Mouse (Mus musculus): ENCODE data around the gene Skp2. TPM values are rescaled to one million over a fixed set of nuclear protein-coding genes. Genes with fewer than 3 reads are reported as not detected.
A peak's percentile ranks its signal among the peaks of the same experiment; 100 is the strongest.

The Skp2 gene
- polyA plus RNA-seq, 1 experiment from 2014 or later, result 6.4 TPM

DNA sequence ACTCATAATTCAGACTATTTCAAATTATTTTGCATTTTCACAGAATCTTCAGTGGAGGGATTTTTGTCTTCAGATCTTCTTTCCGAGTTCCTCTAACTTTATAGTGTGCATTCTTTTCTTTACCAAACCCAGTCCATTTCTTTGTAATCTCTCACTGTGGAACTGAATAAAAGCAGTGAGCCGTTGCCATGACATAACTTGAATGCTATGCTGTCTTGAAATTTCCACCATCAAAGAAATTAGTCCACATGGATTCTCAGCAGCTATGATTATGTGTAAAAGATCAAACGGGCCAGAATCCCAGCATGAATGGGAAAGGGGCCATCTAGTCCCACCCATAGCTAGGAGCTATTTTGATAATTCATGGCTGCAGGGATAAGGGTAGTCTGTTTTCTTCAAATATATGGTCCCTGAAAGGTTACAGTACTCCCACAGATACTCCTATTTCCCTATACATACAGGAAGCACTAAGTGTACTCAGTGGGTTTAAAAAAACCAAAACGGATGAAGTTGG is 7.4 kb upstream of the Skp2 start:
- Histone ChIP-seq H3K27ac (ENCODE audit: low read depth) (no peak overlapping the region), H3K27me3 (ENCODE audit: insufficient read depth, low read length) (no peaks in the 10 kb centered on the region), H3K9me3 (ENCODE audit: low read length) (no peaks in the 10 kb centered on the region), H3K4me1 (ENCODE audit: insufficient read depth) (no peaks in the 10 kb centered on the region), H3K4me2 (ENCODE audit: low read depth, low read length) (no peak overlapping the region), H3K4me3 (ENCODE audit: low read depth, low read length) (no peak overlapping the region), H3K9ac (replicated peaks) (no peak overlapping the region), H3K36me3 (replicated peaks; ENCODE audit: insufficient read depth, low read length) (peaks cover 23% of the 10 kb centered on the region)
- TF ChIP-seq CTCF (IDR thresholded peaks at IDR 0.05; ENCODE audit: low read depth) (no peak), EP300 (IDR thresholded peaks at IDR 0.05; ENCODE audit: low read depth) (no peak)
- no peak for DNase-seq
- WGBS (ENCODE audit: insufficient replicate concordance), result 77% methylated on average over 4 of the region's 4 CpGs
- no peak for ATAC-seq

DNA sequence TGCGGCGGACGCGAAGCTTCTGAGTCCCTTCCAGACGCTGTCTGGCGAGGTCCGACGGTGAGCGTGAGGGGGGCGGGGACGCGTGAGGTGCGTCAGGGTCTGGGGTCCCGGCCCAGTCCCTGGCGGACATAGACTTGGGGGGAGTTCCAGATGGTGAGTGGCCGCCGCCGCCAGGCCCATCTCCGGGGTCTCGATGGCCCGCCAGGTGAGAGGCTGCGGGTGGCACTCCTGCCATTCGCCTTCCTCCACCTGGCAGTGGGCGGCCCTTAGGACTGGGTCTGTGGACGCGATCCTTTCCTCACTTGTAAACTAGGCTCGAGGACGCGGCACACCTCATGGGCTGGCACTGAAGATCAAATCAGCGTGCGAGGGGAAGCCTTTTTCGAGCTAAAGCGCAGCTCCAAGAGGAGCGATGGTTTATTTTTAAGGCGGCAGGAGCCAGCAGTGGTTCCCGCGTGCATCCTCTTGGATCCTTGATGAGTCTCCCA is 14.5 kb downstream of the Skp2 start:
- peak overlapping the region; percentile 91 for H3K4me2 ChIP-seq (ENCODE audit: low read depth, low read length)
- H3K4me1 ChIP-seq (ENCODE audit: insufficient read depth), result peaks cover 18% of the 10 kb centered on the region
- no peaks in the 10 kb centered on the region for H3K27me3 ChIP-seq (ENCODE audit: insufficient read depth, low read length)
- under 1% methylated on average over 36 of the region's 37 CpGs for WGBS (ENCODE audit: insufficient replicate concordance)
- H3K9ac ChIP-seq (replicated peaks), result peak overlapping the region; percentile 92
- peak overlapping the region; percentile 99 for H3K4me3 ChIP-seq (ENCODE audit: low read depth, low read length)
- H3K36me3 ChIP-seq (replicated peaks; ENCODE audit: insufficient read depth, low read length), result peaks cover 5% of the 10 kb centered on the region; the same call in 1 of the 2 replicates
- DNase-seq (no peak), ATAC-seq (peak; percentile 76)
- peak overlapping the region; percentile 86 for H3K27ac ChIP-seq (ENCODE audit: low read depth)
- H3K9me3 ChIP-seq (ENCODE audit: low read length), result no peaks in the 10 kb centered on the region
- TF ChIP-seq CTCF (IDR thresholded peaks at IDR 0.05; ENCODE audit: low read depth), result no peak
- TF ChIP-seq EP300 (IDR thresholded peaks at IDR 0.05; ENCODE audit: low read depth), result no peak

DNA sequence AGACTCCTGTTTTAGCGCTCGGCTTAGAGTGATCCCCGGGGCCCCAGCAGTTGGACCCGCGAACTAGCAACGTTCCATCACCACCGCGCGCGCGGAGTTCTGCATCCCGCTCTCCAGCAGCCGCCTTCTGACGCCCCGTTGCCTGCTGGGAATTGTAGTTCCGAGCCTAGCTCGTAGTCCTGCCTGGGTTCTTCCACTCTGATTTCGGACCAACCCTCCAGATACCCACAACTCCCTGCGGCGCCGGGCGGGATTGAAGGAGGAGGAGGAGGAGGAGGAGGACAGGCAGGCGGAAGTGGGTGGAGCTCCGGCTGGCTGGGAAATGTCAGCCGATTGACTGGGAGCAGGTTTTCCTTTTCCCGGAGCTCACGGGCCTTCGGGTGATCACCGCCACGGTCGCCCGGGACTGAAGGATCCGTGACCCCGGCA is 15.0 kb downstream of the Skp2 start, which contains the start of gene Lmbrd2:
Lmbrd2 (plus strand) TSS at position 299 of the 429 bp plus-strand sequence.
- peak; percentile 100 for ATAC-seq
- DNase-seq, result peak; percentile 98
- TF ChIP-seq EP300 (IDR thresholded peaks at IDR 0.05; ENCODE audit: low read depth), result no peak
- TF ChIP-seq CTCF (IDR thresholded peaks at IDR 0.05; ENCODE audit: low read depth), result no peak
- peak within 1 kb of the TSS; percentile 92 for H3K9ac ChIP-seq (replicated peaks)
- no peaks in the 10 kb centered on the region for H3K27me3 ChIP-seq (ENCODE audit: insufficient read depth, low read length)
- H3K4me3 ChIP-seq (ENCODE audit: low read depth, low read length), result peak within 1 kb of the TSS; percentile 99
- H3K27ac ChIP-seq (ENCODE audit: low read depth), result peak within 1 kb of the TSS; percentile 86
- peak within 1 kb of the TSS; percentile 91 for H3K4me2 ChIP-seq (ENCODE audit: low read depth, low read length)
- H3K4me1 ChIP-seq (ENCODE audit: insufficient read depth), result peaks cover 20% of the 10 kb centered on the region
- WGBS (ENCODE audit: insufficient replicate concordance), result under 1% methylated on average over 32 of the region's 34 CpGs
- H3K36me3 ChIP-seq (replicated peaks; ENCODE audit: insufficient read depth, low read length), result peaks cover 5% of the 10 kb centered on the region; the same call in 1 of the 2 replicates
- no peaks in the 10 kb centered on the region for H3K9me3 ChIP-seq (ENCODE audit: low read length)

DNA sequence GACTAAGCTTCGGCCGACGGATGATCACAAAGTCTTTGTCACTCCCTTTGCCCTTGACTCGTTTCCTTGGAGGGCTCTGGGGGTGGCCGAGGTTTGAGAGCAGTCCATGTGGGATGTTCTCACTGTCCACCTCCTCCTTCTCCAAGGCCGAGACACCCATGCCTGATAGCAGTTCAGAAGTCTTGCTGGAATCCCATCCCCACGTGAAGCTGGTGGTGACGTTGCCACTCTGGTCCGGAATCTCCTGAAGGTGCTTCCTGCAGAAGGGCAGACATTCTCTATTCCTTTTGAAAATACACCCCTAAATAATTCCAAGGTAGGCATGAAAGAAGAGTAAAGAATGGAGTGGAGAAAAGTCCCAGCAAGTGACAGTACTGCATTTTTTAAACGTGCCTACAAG is 15.8 kb downstream of the Skp2 start:
- H3K27ac ChIP-seq (ENCODE audit: low read depth), result no peak overlapping the region
- H3K4me2 ChIP-seq (ENCODE audit: low read depth, low read length), result peak overlapping the region; percentile 91
- no peak for DNase-seq
- H3K27me3 ChIP-seq (ENCODE audit: insufficient read depth, low read length), result no peaks in the 10 kb centered on the region
- 19% methylated on average over 10 of the region's 10 CpGs for WGBS (ENCODE audit: insufficient replicate concordance)
- peaks cover 9% of the 10 kb centered on the region for H3K36me3 ChIP-seq (replicated peaks; ENCODE audit: insufficient read depth, low read length)
- H3K4me1 ChIP-seq (ENCODE audit: insufficient read depth), result peaks cover 22% of the 10 kb centered on the region
- no peak for ATAC-seq
- H3K9ac ChIP-seq (replicated peaks), result peak overlapping the region; percentile 68
- no peak for TF ChIP-seq EP300 (IDR thresholded peaks at IDR 0.05; ENCODE audit: low read depth)
- TF ChIP-seq CTCF (IDR thresholded peaks at IDR 0.05; ENCODE audit: low read depth), result no peak
- H3K4me3 ChIP-seq (ENCODE audit: low read depth, low read length), result peak overlapping the region; percentile 99
- H3K9me3 ChIP-seq (ENCODE audit: low read length), result no peaks in the 10 kb centered on the region

DNA sequence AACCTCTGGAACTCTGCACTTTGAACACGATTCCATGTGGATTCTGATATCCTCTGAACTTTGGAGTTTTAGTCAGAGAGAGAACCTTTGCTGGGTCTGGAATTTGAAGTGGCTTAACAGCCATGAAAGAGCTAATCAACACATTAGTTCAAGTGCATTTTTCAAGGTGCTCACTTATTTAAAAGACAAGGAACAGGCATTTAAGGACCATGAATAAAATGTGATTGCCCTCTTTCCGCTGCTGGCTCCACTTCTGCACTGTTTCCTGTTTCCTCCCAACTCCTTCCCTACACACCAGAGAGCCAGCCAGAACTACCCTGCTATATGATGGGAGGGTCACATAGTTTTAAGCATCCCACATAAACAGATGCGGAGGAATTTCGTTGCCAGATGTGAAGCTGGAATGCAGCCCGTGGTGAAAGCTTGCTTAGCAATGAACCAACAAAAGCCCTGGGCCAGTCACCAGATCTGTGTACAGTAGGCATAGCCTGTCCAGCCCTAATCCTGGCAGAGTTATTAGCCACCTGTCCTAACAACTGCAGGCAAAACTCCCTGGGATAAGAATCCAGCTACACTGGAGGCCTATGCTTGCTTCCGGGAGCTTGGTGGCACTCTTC is 20.2 kb downstream of the Skp2 start:
- H3K9ac ChIP-seq (replicated peaks), result no peak overlapping the region
- TF ChIP-seq EP300 (IDR thresholded peaks at IDR 0.05; ENCODE audit: low read depth) (no peak), CTCF (IDR thresholded peaks at IDR 0.05; ENCODE audit: low read depth) (no peak)
- H3K36me3 ChIP-seq (replicated peaks; ENCODE audit: insufficient read depth, low read length), result peaks cover 28% of the 10 kb centered on the region
- no peaks in the 10 kb centered on the region for H3K9me3 ChIP-seq (ENCODE audit: low read length)
- WGBS (ENCODE audit: insufficient replicate concordance), result 70% methylated on average over 6 of the region's 6 CpGs
- H3K27ac ChIP-seq (ENCODE audit: low read depth), result peak overlapping the region; percentile 24; the same call in 1 of the 2 replicates
- peaks cover 18% of the 10 kb centered on the region for H3K4me1 ChIP-seq (ENCODE audit: insufficient read depth)
- ATAC-seq, result no peak
- no peaks in the 10 kb centered on the region for H3K27me3 ChIP-seq (ENCODE audit: insufficient read depth, low read length)
- H3K4me3 ChIP-seq (ENCODE audit: low read depth, low read length), result no peak overlapping the region
- DNase-seq, result no peak
- H3K4me2 ChIP-seq (ENCODE audit: low read depth, low read length), result no peak overlapping the region

- 85% methylated on average over 13 of the region's 13 CpGs for WGBS (ENCODE audit: insufficient replicate concordance)
- ATAC-seq (no peak), DNase-seq (no peak)
- H3K9me3 ChIP-seq (ENCODE audit: low read length), result no peaks in the 10 kb centered on the region
- H3K4me1 ChIP-seq (ENCODE audit: insufficient read depth), result peaks cover 4% of the 10 kb centered on the region
- H3K4me2 ChIP-seq (ENCODE audit: low read depth, low read length), result no peak overlapping the region
- no peaks in the 10 kb centered on the region for H3K27me3 ChIP-seq (ENCODE audit: insufficient read depth, low read length)
- H3K4me3 ChIP-seq (ENCODE audit: low read depth, low read length), result no peak overlapping the region
- peaks cover 30% of the 10 kb centered on the region for H3K36me3 ChIP-seq (replicated peaks; ENCODE audit: insufficient read depth, low read length)
- no peak overlapping the region for H3K27ac ChIP-seq (ENCODE audit: low read depth)
- TF ChIP-seq EP300 (IDR thresholded peaks at IDR 0.05; ENCODE audit: low read depth), result no peak
- TF ChIP-seq CTCF (IDR thresholded peaks at IDR 0.05; ENCODE audit: low read depth), result no peak
- H3K9ac ChIP-seq (replicated peaks), result no peak overlapping the region
Measured at GRCm38 (mm10) chr15:9132693-9133443, 22.4 kb downstream of the Skp2 start.

All from liver, postnatal 0 days (tissue).